Mouse (Mus musculus) stomach, embryonic 16.5 days (tissue): ENCODE results near the gene F2rl1. TPM values are rescaled to one million over a fixed set of nuclear protein-coding genes. Genes with fewer than 3 reads are reported as not detected.
"Not testable (repeated sequence)": the region's sequence is repeated elsewhere in the genome, so short reads cannot be mapped to it uniquely, and the experiment has no call there.

Experiments used
- ATAC-seq: fragments of 200-750 bp; cut with Nextera tagmentation; 2 replicates; pipeline ENCODE4 v1.8.0; 2017; ENCODE audit warnings: moderate number of reproducible peaks, moderate TSS enrichment; ENCODE audit not compliant: insufficient read depth, low FRiP score
- H3K27ac ChIP-seq: fragments of 300-500 bp; sonication (generic); 2 replicates; pipeline ENCODE4 v1.5.1; 2014; ENCODE audit warnings: low read length
- H3K27me3 ChIP-seq: fragments of 300-500 bp; sonication (generic); 2 replicates; pipeline ENCODE4 v1.6.1; 2014; ENCODE audit warnings: low read length, control low read depth, mixed read lengths; ENCODE audit not compliant: control insufficient read depth, insufficient read depth
- H3K36me3 ChIP-seq: fragments of 300-500 bp; sonication (generic); 2 replicates; pipeline ENCODE4 v1.6.1; 2014; ENCODE audit warnings: low read length; ENCODE audit not compliant: control insufficient read depth, insufficient read depth
- H3K4me1 ChIP-seq: fragments of 300-500 bp; sonication (generic); 2 replicates; pipeline ENCODE4 v1.6.1; 2014; ENCODE audit warnings: low read length, control low read depth, mixed read lengths; ENCODE audit not compliant: control insufficient read depth, insufficient read depth
- H3K4me2 ChIP-seq: fragments of 300-500 bp; sonication (generic); 2 replicates; pipeline ENCODE4 v1.6.1; 2014; ENCODE audit warnings: low read depth, low read length, mixed read lengths
- H3K4me3 ChIP-seq: fragments of 300-500 bp; sonication (generic); replicated peaks from 2 replicates; pipeline ENCODE4 v1.5.1; 2014; ENCODE audit warnings: mild to moderate bottlenecking, low read length
- H3K9ac ChIP-seq: fragments of 300-500 bp; sonication (generic); 2 replicates; pipeline ENCODE4 v1.6.1; 2014; ENCODE audit warnings: low read length
- H3K9me3 ChIP-seq: fragments of 300-500 bp; sonication (generic); replicated peaks from 2 replicates; pipeline ENCODE4 v1.6.1; 2016; ENCODE audit warnings: low read length, control low read depth; ENCODE audit not compliant: control insufficient read depth
- WGBS: fragments of 180-500 bp; shearing (Covaris S2); extraction: QIAGEN DNeasy Blood & Tissue Kit; methylation state at CpG from one replicate; pipeline ENCODE4 v1.1.7; 2014; 5-methylcytosine and 5-hydroxymethylcytosine counted together
- polyA plus RNA-seq: library from polyadenylated mRNA; unstranded; fragments of >200 nt; fragmentation: Nextera tagmentation; extraction: Ambion mirVana; gene quantifications from 2 replicates; pipeline ENCODE4 v1.2.1, GENCODE M21; 2015

The F2rl1 gene
- polyA plus RNA-seq, 1 experiment from 2014 or later: 14.9 TPM

DNA sequence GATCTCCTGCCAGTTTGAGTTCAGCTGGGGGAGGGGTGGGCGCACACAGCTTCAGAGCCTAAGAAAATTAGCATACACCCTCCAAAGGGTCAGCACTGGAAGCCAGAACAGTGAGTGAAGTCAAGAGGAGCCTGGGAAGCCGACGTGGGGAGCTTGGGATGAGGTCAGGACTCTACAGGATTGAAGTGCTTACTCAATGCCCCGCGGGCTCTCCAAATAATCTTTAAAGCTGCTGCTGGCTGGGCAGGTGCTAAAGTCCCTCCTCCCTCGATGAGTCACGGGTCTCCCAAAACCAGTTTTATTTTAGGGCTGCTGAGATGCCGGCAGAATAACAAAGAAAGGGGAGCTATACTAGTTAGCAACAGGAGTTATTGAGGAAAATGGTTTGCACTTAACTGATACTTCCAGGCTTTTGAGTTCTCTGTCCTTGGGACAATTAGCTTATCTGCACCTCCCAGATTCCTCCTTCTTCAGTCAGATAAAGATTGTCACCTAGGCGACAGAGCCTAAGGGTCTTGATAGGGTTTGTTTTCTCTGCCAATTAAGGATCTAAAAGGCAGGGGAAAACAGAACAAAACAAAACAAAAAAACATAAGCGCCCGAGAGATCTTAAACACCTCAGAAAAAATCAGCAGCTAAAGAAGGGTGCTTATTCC lies 10.6 kb upstream of the F2rl1 start:
- Histone ChIP-seq H3K4me2 (peak overlapping the region; percentile 16; the same call in 1 of the 2 replicates), H3K9me3 (no peaks in the 10 kb centered on the region), H3K36me3 (no peaks in the 10 kb centered on the region), H3K27ac (peak overlapping the region; percentile 51), H3K4me1 (peaks cover 21% of the 10 kb centered on the region), H3K9ac (no peak overlapping the region), H3K4me3 (no peak overlapping the region), H3K27me3 (no peaks in the 10 kb centered on the region)
- ATAC-seq: peak; percentile 28; the same call in 1 of the 2 replicates
- 14% methylated on average over 11 of the region's 11 CpGs for WGBS

DNA sequence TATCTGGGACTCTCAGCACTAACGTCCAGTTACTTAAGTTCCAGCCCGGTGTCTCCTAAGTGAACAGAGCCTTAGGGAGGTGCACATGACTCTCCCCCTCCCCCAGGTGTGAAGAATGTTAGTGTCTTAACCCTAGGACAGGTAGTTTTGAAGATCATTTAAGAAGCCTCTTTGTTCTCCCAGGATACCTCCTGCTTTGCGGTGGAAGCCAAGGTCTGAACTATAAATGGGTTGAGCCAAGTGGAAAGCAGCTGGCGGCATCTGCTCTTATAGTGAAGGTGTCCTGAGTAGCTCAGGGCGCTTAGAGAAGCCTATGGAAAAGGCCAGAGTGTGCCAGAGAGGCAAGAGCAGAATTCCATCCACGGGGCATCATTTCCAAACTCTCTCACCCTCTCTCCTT lies 10.0 kb upstream of the F2rl1 start:
- WGBS: 26% methylated on average over 6 of the region's 6 CpGs
- Histone ChIP-seq H3K4me2 (peak overlapping the region; percentile 46; the same call in 1 of the 2 replicates), H3K27ac (peak overlapping the region; percentile 36; the same call in 1 of the 2 replicates)

DNA sequence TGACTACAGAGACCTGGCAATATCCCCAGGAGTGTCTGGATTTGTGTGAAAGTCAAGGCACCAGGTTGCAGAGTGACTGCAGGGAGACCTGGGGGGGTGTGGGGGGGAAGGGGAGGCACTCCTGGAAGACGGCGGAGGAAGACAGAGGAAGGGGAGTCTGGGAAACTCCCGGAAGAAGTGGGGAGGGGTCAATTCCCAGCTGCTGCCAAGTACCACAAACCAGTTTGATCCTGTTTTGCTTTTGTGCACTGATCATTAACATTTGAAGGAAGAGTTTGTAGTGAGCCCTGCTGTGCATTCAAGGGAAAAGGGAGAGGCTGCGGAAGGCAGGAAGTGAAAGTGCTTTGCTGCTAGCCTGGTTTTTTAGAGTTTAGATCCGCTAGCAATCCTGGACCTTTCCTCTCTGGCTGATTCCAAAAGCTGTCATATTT lies 9.1 kb upstream of the F2rl1 start:
- 4% methylated on average over 5 of the region's 5 CpGs for WGBS
- Histone ChIP-seq H3K4me1 (peaks cover 21% of the 10 kb centered on the region), H3K4me2 (peak overlapping the region; percentile 46), H3K9ac (peak overlapping the region; percentile 54), H3K27ac (peak overlapping the region; percentile 77), H3K9me3 (no peaks in the 10 kb centered on the region), H3K27me3 (no peaks in the 10 kb centered on the region), H3K4me3 (peak overlapping the region; percentile 14), H3K36me3 (no peaks in the 10 kb centered on the region)
- no peak for ATAC-seq

More for the DNA sequence above, 10.0 kb upstream of the F2rl1 start:
- Histone ChIP-seq H3K9me3 (no peaks in the 10 kb centered on the region), H3K27me3 (no peaks in the 10 kb centered on the region), H3K9ac (no peak overlapping the region), H3K36me3 (no peaks in the 10 kb centered on the region), H3K4me3 (no peak overlapping the region), H3K4me1 (peaks cover 21% of the 10 kb centered on the region)
- ATAC-seq: no peak

DNA sequence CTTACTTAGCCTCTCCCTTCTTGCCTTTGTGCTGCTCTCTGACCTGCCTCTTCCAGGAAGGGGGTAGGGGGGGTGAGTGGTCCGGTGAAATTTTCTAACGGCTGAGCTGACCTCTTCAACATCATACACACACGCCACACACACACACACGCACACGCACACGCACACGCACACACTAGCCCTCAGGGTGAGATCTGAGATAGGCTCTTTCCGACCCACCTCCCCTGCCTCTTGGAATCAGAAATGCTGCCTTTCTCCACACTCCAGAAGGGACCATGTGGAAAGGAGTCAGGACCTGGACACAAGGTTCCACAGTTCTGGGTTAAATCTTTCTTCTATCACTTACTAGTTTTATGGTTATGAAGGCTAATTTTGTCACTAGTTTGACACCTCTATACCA lies 8.6 kb upstream of the F2rl1 start:
- peak overlapping the region; percentile 54; the same call in 1 of the 2 replicates for H3K9ac ChIP-seq
- H3K4me3 ChIP-seq: no peak overlapping the region
- no peaks in the 10 kb centered on the region for H3K36me3 ChIP-seq
- no peaks in the 10 kb centered on the region for H3K9me3 ChIP-seq
- no peak overlapping the region for H3K4me2 ChIP-seq
- no peak for ATAC-seq
- H3K4me1 ChIP-seq: peaks cover 21% of the 10 kb centered on the region
- WGBS: 35% methylated on average over 8 of the region's 8 CpGs
- peak overlapping the region; percentile 77 for H3K27ac ChIP-seq
- no peaks in the 10 kb centered on the region for H3K27me3 ChIP-seq

DNA sequence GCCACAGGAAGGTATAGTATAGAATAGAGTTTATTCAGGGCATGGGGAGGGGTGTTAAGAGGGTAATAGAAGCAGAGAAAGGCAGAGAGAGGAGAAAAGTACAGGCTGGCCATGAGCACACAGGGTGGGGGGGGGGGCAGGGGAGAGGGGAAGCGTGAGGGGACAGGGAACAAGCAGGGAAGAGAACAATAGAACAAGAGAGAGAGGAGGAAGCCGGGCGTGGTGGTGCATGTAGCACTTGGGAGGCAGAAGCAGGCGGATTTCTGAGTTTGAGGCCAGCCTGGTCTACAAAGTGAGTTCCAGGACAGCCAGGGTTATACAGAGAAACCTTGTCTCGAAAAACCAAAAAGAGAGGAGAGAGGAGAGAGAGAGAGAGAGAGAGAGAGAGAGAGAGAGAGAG lies 8.1 kb upstream of the F2rl1 start:
- ATAC-seq, H3K9ac ChIP-seq, H3K27ac ChIP-seq, H3K27me3 ChIP-seq, H3K9me3 ChIP-seq, H3K4me3 ChIP-seq, H3K4me2 ChIP-seq, H3K36me3 ChIP-seq: not testable (repeated sequence)
- H3K4me1 ChIP-seq: peaks cover 21% of the 10 kb centered on the region
- WGBS: 67% methylated on average over 4 of the region's 5 CpGs

DNA sequence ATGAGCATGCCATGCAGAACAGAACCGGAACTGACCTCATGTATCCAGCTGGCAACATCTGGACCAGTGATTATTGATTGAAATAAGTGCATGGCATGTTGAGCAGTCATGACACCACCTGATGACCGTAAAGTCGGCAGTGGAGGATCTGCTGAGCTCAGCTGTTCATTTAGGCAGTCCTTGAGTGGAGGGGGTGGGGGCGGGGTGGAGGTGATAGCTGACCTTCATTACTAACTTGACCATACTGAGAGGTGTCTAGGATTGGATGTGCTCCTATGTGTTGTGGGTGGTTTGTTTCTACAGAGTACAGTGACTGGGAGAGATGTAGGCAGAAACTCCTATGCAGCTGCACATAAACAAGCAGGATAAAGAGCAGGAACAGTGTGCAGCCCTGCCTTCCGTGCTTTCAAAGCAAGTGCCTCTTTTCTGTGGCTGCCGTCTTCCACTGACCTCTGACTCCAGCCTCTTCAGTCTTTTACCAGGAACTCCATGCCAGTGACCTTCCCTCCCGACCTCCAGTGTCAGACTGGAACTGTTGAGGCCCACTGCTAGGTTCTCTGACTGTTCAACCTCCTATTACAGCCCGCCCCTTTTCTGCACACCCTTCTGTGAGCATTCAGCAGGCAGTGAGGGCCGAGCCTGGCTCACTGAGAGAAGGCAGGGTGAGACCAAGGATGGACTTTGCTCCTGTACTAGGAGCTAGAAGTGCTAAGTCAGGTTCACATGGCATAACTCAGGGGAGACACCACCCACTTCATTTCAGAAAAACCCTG lies 6.4 kb upstream of the F2rl1 start:
- Histone ChIP-seq H3K36me3 (no peaks in the 10 kb centered on the region), H3K9ac (no peak overlapping the region), H3K4me1 (peaks cover 21% of the 10 kb centered on the region), H3K27me3 (no peaks in the 10 kb centered on the region), H3K27ac (peak overlapping the region; percentile 18; the same call in 1 of the 2 replicates), H3K9me3 (no peaks in the 10 kb centered on the region), H3K4me3 (no peak overlapping the region), H3K4me2 (no peak overlapping the region)
- no peak; the same call in 1 of the 2 replicates for ATAC-seq
- WGBS: 31% methylated on average over 9 of the region's 9 CpGs

DNA sequence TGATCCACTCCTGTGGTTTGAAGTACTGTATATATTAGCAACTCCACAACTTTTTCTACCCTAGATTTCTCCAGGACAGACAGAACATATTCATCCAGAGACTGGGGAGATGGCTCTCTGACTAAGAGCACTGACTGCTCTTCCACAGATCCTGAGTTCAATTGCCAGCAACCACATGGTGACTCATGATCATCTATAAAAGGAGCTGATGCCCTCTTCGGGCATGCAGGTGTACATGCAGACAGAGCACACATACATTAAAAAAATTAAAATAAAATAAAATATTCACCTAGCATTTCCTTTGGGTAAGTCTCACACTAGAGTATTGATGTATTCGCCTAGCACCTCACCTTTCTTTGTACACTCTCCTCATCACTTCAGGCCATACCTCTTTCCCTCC lies 4.2 kb upstream of the F2rl1 start:
- 71% methylated on average over 2 of the region's 2 CpGs for WGBS
- H3K36me3 ChIP-seq: no peaks in the 10 kb centered on the region
- no peak overlapping the region for H3K27ac ChIP-seq
- H3K9me3 ChIP-seq: no peaks in the 10 kb centered on the region
- ATAC-seq: no peak
- H3K9ac ChIP-seq: no peak overlapping the region
- no peaks in the 10 kb centered on the region for H3K27me3 ChIP-seq
- no peak overlapping the region for H3K4me3 ChIP-seq
- peaks cover 12% of the 10 kb centered on the region for H3K4me1 ChIP-seq
- H3K4me2 ChIP-seq: no peak overlapping the region

DNA sequence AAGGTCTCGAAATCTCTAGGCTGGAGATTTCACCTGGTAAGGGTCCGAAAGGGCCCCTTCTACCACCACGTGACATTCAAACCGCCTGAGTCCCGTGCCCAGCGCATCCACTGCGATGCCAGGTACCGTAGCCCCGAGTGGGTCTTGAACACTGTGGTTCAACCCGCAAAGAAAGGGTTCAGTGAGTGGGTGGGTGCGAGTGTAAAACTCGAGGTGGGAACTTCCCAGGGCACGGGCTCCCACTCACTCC lies 678 bp downstream of the F2rl1 start:
- WGBS: under 1% methylated on average over 13 of the region's 13 CpGs
- 0 out of 2 replicates have a peak, but pooled peaks cover 6% of the 10 kb centered on the region for H3K4me1 ChIP-seq
- no peaks in the 10 kb centered on the region for H3K27me3 ChIP-seq
- peak; percentile 30; the same call in 1 of the 2 replicates for ATAC-seq
- no peaks in the 10 kb centered on the region for H3K9me3 ChIP-seq
- peak overlapping the region; percentile 96 for H3K4me2 ChIP-seq
- H3K27ac ChIP-seq: peak overlapping the region; percentile 84
- H3K9ac ChIP-seq: peak overlapping the region; percentile 77
- H3K4me3 ChIP-seq: peak overlapping the region; percentile 66
- no peaks in the 10 kb centered on the region for H3K36me3 ChIP-seq

DNA sequence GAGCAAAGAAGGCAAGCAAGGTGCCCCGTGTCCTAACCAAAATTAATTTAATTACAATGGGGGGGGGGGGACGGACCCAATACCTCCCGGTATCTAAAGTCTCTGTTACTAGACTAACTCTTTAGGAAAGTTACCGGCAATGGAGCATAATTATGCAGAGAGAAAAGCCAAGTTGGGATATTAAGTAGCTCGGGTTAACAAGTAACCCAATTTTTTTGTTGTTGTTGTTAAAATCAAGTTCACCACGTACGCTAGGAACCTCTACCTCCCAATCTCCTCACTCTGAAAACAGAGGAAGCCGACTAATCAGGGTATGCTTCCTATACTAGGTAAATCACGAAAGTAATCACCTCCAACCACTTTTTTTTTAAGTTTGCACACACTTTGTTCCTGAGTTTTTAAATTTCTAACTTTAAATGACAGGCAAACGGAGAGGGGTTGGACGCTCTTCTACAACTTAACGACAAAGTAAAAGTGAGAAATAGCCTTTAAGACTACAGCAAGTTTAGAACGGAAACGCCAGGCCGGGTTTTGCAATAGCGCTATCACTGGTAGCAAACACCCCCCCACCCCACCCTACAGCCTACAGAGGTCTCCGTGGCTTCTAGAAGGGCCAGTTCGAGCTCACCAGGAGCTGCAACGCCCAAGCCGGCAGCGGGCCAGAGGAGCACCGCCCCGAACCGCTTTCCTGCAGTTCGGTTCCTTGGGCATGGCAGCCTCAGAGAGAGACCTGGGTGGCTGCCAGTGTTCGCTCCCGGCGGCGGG lies 1.2 kb downstream of the F2rl1 start:
- H3K4me1 ChIP-seq: 0 out of 2 replicates have a peak, but pooled peaks cover 6% of the 10 kb centered on the region
- ATAC-seq: peak; percentile 51; the same call in 1 of the 2 replicates
- WGBS: 7% methylated on average over 29 of the region's 29 CpGs
- peak overlapping the region; percentile 77 for H3K9ac ChIP-seq
- H3K36me3 ChIP-seq: no peaks in the 10 kb centered on the region
- H3K9me3 ChIP-seq: no peaks in the 10 kb centered on the region
- H3K4me2 ChIP-seq: peak overlapping the region; percentile 96
- H3K27me3 ChIP-seq: no peaks in the 10 kb centered on the region
- H3K4me3 ChIP-seq: peak overlapping the region; percentile 66
- H3K27ac ChIP-seq: peak overlapping the region; percentile 84
